Comparison of ENCODE assay signal across 31 mouse cellular contexts in genomic region chrX:73400951-73401350, GRCm38 (mm10). TPM values are rescaled to one million over a fixed set of nuclear protein-coding genes. Genes with fewer than 3 reads are reported as not detected.
DNase-seq lines count a peak whose midpoint lies in the region; TF ChIP-seq lines count a peak whose summit lies in the region.
"Had no signal": no experiment of that assay in that cellular context is flagged by ENCODE, and none has a peak within 500 bp of the region (broad histone marks: within the 10 kb centered on the region; RNA-seq: fewer than 3 reads in every experiment).

No protein-coding gene starts in this region.

- H3K27ac ChIP-seq in testis, adult 2 months (ENCODE audit: control insufficient read depth, insufficient read depth, low read depth, low read length), result peak overlapping the region; percentile 96
- H3K27ac ChIP-seq: embryonic facial prominence, embryonic 10.5 days; embryonic facial prominence, embryonic 12.5 days; forebrain, embryonic 13.5 days; forebrain, embryonic 15.5 days had no signal

- TF ChIP-seq POLR2A in testis, adult 2 months (IDR thresholded peaks at IDR 0.05; ENCODE audit: control insufficient read depth, low read depth, low read length), result peak; percentile 40; the same call in 1 of the 2 replicates
- no peak for TF ChIP-seq POLR2A in lung, adult 2 months (IDR thresholded peaks at IDR 0.05; ENCODE audit: borderline replicate concordance, extremely low read depth, low read depth, low read length)

- no peak for DNase-seq in testis, postnatal 10 days (ENCODE audit: low spot score)
- peak; percentile 11 for DNase-seq in ES-CJ7 (ENCODE audit: low read depth, low spot score)
- peak; percentile 70 for DNase-seq in R1 (ENCODE audit: low read depth, low spot score)
- DNase-seq in testis, postnatal 14 days (ENCODE audit: low spot score), result peak; percentile 81
- no peak for DNase-seq in heart, postnatal 36 days
- no peak for DNase-seq in lung, adult 2 months
- no peak for DNase-seq in right cerebral cortex, postnatal 4 days
- DNase-seq: adrenal gland, postnatal 10 days; adrenal gland, postnatal 25 days; B cell, adult 2 months; cerebellum, adult 11 months; cerebellum, adult 18-20 months; cerebellum, adult 9-10 months; cerebellum, postnatal 10 days; cerebellum, postnatal 25 days; forebrain, postnatal 0 days had no signal

- 81% methylated on average over 20 of the region's 20 CpGs for WGBS in lung, adult 2 months

- H3K4me3 ChIP-seq in testis, adult 2 months (ENCODE audit: control insufficient read depth, low read depth, low read length), result peak overlapping the region; percentile 91
- no peak overlapping the region for H3K4me3 ChIP-seq in lung, adult 2 months (replicated peaks; ENCODE audit: extremely low read depth, low read depth, low read length)
- H3K4me3 ChIP-seq: embryonic facial prominence, embryonic 10.5 days; embryonic facial prominence, embryonic 12.5 days; forebrain, embryonic 13.5 days; forebrain, embryonic 15.5 days had no signal

- TF ChIP-seq CTCF in testis, adult 2 months (IDR thresholded peaks at IDR 0.05; ENCODE audit: control insufficient read depth, insufficient read depth, insufficient replicate concordance, low read depth, low read length), result no peak
- no peak for TF ChIP-seq CTCF in lung, adult 2 months (IDR thresholded peaks at IDR 0.05; ENCODE audit: insufficient read depth, low read length)

- peaks cover 4% of the 10 kb centered on the region; the same call in 1 of the 2 replicates for H3K4me1 ChIP-seq in testis, adult 2 months (ENCODE audit: control insufficient read depth, insufficient read depth, low read length)
- H3K4me1 ChIP-seq in lung, adult 2 months (ENCODE audit: control insufficient read depth, insufficient read depth, low read length), result no peaks in the 10 kb centered on the region
- H3K4me1 ChIP-seq: embryonic facial prominence, embryonic 10.5 days; embryonic facial prominence, embryonic 12.5 days; forebrain, embryonic 13.5 days; forebrain, embryonic 15.5 days had no signal

- H3K27me3 ChIP-seq in testis, adult 2 months (ENCODE audit: control insufficient read depth, insufficient read depth, low read length), result no peaks in the 10 kb centered on the region
- H3K27me3 ChIP-seq: CH12.LX; forebrain, embryonic 13.5 days; forebrain, embryonic 15.5 days had no signal

- intact Hi-C loops in heart, postnatal 36 days (cut with DNase I), result no loop called here

- H3K36me3 ChIP-seq in testis, adult 2 months (ENCODE audit: control insufficient read depth, insufficient read depth, low read length), result no peaks in the 10 kb centered on the region
- H3K36me3 ChIP-seq: embryonic facial prominence, embryonic 10.5 days; embryonic facial prominence, embryonic 12.5 days; forebrain, embryonic 15.5 days; G1E had no signal

RNA-seq across cellular contexts. Expression of gene Gm18336, which starts 2.4 kb away (rescaled TPM):
- 0.93 and 1.6 TPM in 2 replicates for polyA plus RNA-seq in testis, adult 2 months (2012; rRNA removed)
- not detected for total RNA-seq in heart, postnatal 36 days (2021)
- 0.05 TPM in 1 of 2 replicates, not detected in the other for polyA plus RNA-seq in lung, adult 2 months (2012; rRNA removed)
- total RNA-seq: adrenal gland, adult 18-20 months; adrenal gland, postnatal 10 days; adrenal gland, postnatal 25 days; adrenal gland, postnatal 4 days; CH12.LX; G1E had no signal
- polyA plus RNA-seq: activated CD4-positive, CD25-positive, alpha-beta regulatory T cell, adult 4 months; CD4-positive, CD25-positive, alpha-beta regulatory T cell, adult 4 months; embryonic facial prominence, embryonic 10.5 days; embryonic facial prominence, embryonic 12.5 days; embryonic facial prominence, embryonic 14.5 days; forebrain, embryonic 11.5 days; forebrain, embryonic 13.5 days; forebrain, embryonic 15.5 days; G1E; Patski had no signal

RNA-seq across cellular contexts. Expression of gene Zfp92, which starts 9.9 kb away (rescaled TPM):
- 0.14 and 0.19 TPM in 2 replicates for polyA plus RNA-seq in testis, adult 2 months (2012; rRNA removed)
- not detected for total RNA-seq in heart, postnatal 36 days (2021)
- polyA plus RNA-seq in lung, adult 2 months (2012; rRNA removed), result 0.06 and 0.32 TPM in 2 replicates
- total RNA-seq: G1E had no signal
- polyA plus RNA-seq: G1E had no signal

RNA-seq across cellular contexts. Expression of gene Trex2, which starts 34.2 kb away (rescaled TPM):
- not detected in 2 replicates for polyA plus RNA-seq in testis, adult 2 months (2012; rRNA removed)
- total RNA-seq in heart, postnatal 36 days (2021), result not detected
- 1.1 and 115 TPM in 2 replicates for polyA plus RNA-seq in lung, adult 2 months (2012; rRNA removed)
- total RNA-seq: adrenal gland, adult 18-20 months; adrenal gland, postnatal 10 days; adrenal gland, postnatal 25 days; adrenal gland, postnatal 4 days; CH12.LX; forebrain, postnatal 0 days; G1E had no signal
- polyA plus RNA-seq: activated CD4-positive, CD25-positive, alpha-beta regulatory T cell, adult 4 months; CD4-positive, CD25-positive, alpha-beta regulatory T cell, adult 4 months; cortical plate, adult 2 months; embryonic facial prominence, embryonic 10.5 days; embryonic facial prominence, embryonic 12.5 days; forebrain, embryonic 11.5 days; forebrain, embryonic 13.5 days; forebrain, embryonic 15.5 days; forebrain, postnatal 0 days; G1E; Patski had no signal

RNA-seq across cellular contexts. Expression of gene Haus7, which starts 57.9 kb away (rescaled TPM):
- 26.9 and 34.0 TPM in 2 replicates for polyA plus RNA-seq in testis, adult 2 months (2012; rRNA removed)
- 1 to 10 TPM; 6.8 to 6.9 TPM for total RNA-seq in heart, postnatal 36 days (2021)
- polyA plus RNA-seq in lung, adult 2 months (2012; rRNA removed), result 9.2 and 14.1 TPM in 2 replicates

RNA-seq across cellular contexts. Expression of gene Zfp275, which starts 58.5 kb away (rescaled TPM):
- polyA plus RNA-seq in testis, adult 2 months (2012; rRNA removed), result 5.3 and 7.4 TPM in 2 replicates
- 1 to 10 TPM; 4.4 to 6.0 TPM for total RNA-seq in heart, postnatal 36 days (2021)
- polyA plus RNA-seq in lung, adult 2 months (2012; rRNA removed), result 10.7 and 14.7 TPM in 2 replicates

Comparison
In these comparisons a context has a peak if more than half of its experiments do, and no peak if none do; other contexts are left out.
1. DNase-seq: peak in ES-CJ7 (single experiment), R1 (single experiment) and testis, postnatal 14 days (single experiment); none in testis, postnatal 10 days (single experiment), heart, postnatal 36 days (0 of 2), lung, adult 2 months (single experiment) and right cerebral cortex, postnatal 4 days (single experiment).